Mouse (Mus musculus) right cerebral cortex, postnatal 25 days (tissue): ENCODE measurements around the gene Rnf212b.

Source experiments
- DNase-seq: peaks from one replicate; pipeline ENCODE4 v3.0.0; 2022

The Rnf212b gene

DNA sequence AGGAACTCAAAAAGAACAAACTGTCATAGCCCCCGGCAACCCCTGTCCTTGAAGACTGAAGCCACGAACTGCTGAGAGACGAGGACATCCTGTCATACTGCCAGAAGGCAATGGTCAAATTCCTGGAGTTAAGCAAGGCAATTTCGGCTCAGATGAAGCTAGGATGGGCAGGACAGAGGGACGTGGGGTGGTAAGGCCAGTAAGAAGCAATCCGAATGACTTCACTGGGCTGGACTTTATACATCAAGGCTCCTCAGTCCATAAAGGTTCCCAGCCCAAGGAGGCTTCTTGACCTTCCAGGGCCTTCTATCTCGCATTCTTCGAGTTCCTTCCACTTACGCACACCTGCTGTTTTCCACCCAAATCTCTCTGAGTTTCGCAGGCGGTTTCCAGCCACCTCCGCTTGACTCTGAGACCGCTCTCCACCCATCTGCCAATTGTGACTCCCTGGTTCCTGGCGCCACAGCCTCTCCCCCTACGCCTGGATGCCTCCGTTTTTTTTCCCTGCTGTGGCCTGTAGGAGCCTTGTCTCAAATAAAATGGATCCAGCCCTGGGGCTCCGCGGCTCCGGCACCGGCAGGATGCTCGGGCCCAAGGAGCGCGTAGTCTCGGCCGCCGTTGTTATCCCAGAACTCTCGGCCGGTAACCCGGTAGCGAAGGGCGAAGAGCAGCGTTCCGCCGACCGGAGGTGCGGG is 62.0 kb downstream of the Rnf212b start:
- no peak for DNase-seq

DNA sequence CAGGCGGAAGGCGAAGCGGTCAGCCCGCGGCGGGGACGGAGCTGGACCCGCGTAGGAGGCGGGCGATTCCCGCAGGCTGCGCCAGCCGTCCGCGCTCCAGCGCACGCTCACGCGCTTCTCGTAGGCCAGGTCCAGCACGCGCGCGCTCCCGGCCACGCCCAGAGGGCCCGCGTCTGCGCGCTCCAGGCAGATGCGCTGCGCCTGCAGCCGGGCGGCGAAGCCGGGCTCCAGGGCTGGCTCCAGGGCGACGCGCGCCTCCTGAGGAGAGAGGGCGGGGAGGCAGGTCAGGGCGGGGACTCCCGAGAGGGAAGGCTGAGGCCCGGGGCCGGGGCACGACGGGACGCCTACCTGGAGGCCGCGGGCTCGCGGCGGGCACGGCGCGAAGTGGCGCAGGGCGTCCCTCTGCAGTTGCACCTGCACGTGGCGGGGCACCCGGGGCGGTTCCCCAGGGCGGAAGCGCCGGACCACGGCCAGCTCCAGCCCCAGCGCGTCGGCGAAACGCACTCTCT is 62.7 kb downstream of the Rnf212b start:
- peak; percentile 94 for DNase-seq

DNA sequence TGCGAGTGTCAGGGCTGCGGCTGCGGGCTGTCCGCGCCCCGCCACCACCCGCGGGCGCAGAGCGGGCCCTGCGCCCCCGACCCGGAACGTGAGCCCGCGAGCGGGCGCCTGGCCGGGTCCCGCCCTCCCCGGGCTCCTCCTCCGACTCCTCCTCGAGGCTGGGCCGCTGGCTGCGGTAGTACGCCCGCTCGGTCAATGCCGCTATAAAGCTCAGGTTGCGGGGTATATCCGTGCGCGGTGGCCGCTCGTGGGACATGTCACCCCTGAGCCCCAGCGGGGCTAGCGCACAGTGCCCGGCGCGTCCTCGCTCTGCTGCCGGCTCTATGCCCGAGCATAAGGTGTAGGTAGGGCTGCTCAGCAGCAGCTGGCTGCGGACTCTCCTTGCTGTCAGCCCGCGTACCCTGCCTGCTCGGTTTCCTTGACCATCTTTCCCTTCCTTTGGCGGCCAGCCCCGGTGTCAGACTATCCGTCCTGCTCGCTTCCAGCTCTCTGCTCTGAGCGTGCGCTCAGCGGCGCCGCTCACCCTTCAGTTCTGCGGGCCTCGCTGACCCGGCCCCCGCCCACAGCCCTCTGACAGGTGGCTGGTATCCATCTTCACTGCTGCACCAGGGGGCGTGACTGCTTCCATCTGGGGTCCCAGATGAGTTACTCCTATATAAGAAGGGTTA is 63.2 kb downstream of the Rnf212b start, which contains the start of gene Ppp1r3e:
TSS of gene Ppp1r3e (minus strand) at position 503 of the 668 bp plus-strand sequence.
- peak; percentile 79 for DNase-seq

DNA sequence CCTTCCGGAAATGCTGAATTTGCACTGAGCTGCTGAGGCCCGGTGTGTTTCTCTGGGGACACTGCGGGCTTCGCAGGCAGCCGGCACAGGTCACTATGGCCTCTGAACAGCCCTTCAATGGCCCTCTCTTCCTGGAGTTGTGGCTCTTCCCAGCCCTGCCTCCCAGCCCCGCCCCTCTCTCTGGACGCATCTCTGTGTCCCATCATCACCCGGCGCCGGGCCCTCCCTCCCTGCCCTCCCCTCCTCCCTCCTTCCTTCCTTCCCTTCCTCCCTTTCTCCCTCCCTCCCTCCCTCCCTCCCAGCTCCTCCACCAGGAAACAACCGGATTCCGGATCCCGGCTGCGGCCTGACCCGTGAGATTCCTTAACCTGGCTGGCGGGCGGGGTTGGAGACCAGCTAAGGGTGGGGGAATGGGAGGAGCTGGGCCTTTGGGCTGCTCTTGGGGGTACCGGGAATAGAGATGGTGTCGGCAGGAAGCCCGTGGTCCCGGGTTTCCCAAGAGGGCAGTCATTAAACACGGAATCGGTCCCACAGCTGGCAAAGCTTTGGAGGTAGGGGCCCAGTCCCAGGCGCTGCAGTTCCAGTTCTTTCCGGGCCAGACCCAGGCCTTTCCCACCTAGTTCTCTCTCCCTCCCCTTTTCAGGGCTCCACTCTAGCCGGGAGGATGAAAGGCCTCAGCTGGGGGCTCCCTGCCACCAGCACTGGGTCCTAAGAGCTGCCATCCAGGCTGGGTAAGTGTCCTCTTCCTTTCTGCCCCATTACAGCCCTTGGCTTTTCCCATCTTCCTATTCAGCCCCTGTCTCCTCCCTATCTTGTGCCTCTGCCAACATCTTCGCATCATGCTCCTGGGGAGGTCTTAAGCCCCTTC is 69.4 kb downstream of the Rnf212b start, which contains the start of the genes Bcl2l2 and Gm20521:
TSS of gene Bcl2l2 (plus strand) at position 224 of the 868 bp plus-strand sequence.
TSS of gene Gm20521 (plus strand) at position 288 of the 868 bp plus-strand sequence.
- DNase-seq: peak; percentile 70

DNA sequence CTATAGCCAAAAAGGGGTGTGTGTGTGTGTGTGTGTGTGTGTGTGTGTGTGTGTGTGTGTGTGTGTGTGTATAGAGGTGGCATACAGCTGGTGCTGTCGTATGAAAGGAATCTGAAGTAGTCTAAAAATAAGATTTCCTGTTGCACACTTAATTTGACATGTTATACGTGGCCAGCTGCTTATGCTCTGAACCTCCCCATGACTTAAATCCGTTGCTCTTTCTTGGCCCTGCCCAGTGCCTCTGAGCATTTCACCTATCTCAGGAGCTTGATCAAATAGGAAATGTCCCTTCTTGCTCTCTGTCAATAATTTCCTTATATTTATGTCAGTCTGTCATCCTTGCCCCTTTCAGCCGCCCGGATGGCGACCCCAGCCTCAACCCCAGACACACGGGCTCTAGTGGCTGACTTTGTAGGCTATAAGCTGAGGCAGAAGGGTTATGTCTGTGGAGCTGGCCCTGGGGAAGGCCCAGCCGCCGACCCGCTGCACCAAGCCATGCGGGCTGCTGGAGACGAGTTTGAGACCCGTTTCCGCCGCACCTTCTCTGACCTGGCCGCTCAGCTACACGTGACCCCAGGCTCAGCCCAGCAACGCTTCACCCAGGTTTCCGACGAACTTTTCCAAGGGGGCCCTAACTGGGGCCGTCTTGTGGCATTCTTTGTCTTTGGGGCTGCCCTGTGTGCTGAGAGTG is 70.2 kb downstream of the Rnf212b start:
- no peak for DNase-seq

DNA sequence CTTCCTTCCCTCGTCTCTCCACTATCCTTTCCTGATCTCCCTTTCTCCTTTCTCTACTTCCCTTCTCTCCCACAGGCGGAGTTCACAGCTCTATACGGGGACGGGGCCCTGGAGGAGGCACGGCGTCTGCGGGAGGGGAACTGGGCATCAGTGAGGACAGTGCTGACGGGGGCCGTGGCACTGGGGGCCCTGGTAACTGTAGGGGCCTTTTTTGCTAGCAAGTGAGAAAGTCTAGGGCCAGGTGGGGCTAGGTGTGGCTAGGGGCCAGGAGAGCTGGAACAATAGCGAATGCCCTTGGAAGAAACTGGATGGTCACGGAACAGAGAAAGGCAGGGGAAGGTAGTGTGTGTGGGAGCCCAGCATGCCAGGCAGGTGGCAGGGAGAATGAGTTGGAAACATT is 71.4 kb downstream of the Rnf212b start:
- DNase-seq: no peak

DNA sequence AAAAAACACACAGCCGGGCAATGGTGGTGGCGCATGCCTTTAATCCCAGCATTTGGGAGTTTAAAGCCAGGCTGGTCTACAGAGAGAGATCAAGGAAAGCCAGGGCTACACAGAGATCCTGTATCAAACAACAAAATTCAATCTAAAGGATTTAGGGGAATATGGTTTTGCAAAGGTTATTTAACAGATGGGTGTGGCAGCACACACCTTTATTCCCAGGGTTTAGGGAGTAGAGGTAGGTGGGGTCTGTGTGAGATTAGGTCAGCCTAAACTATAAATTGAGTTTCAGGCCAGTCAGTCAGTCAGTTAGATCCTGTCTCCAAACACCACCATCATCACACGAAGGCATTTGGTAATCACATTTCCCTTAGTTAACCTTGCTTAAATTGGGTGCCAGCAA is 78.3 kb downstream of the Rnf212b start, which contains the start of gene Pabpn1:
TSS of gene Pabpn1 (plus strand) at position 301 of the 400 bp plus-strand sequence.
- no peak for DNase-seq

DNA sequence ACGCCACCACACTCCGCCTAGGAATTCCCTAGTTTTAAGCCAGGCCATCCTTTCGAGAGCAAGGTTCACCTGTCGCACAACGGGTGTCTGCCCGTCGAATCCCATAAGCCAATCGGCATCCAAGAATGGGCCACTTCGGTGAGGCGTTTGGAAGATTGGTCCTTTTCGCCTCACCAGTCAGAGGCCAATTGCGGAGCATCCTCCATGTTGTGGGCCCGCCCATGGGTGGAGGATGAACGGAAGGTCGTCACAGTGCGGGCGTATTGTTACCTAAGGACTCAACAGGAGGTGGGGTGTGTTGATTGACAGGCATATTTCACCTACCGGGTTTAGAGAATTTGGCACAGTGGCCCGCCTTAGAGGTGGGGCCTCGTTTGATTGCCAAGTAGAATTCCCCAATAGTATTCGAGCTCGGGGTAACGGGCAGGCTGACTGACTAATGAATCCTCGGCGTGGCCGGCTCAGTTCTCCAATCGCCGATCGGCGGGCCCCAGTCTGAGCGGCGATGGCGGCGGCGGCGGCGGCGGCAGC is 79.8 kb downstream of the Rnf212b start:
- DNase-seq: peak; percentile 99

DNA sequence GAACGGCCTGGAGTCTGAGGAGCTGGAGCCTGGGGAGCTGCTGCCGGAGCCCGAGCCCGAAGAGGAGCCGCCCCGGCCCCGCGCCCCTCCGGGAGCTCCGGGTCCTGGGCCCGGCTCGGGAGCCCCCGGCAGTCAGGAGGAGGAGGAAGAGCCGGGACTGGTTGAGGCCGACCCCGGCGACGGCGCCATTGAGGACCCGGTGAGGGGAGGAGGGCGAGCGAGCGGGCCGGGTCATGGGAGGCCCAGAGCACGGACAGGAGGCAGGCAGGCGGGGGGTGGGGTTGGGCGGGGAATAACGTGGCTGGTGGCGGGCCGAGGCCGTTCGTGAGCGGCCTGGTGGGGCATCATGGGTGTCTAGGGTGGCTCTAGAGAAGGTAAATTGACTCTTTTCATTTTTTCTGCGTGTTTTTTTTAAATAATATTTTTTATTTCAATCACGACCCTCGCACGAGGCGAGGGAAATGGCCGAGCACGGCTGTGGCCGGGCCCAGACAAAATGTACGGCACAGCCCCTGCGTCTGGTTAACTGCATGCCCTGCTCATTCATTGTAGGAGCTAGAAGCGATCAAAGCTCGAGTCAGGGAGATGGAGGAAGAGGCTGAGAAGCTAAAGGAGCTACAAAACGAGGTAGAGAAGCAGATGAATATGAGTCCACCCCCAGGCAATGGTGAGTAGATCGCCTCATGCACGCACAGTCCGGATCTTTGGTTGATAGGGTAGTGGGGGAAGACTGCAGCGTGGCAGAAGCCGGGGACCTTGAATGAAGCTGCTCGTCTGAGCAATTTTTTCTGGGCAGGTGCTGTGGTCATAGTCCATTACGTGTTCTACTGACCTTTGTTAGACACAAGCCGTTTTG is 80.6 kb downstream of the Rnf212b start:
- DNase-seq: no peak

DNA sequence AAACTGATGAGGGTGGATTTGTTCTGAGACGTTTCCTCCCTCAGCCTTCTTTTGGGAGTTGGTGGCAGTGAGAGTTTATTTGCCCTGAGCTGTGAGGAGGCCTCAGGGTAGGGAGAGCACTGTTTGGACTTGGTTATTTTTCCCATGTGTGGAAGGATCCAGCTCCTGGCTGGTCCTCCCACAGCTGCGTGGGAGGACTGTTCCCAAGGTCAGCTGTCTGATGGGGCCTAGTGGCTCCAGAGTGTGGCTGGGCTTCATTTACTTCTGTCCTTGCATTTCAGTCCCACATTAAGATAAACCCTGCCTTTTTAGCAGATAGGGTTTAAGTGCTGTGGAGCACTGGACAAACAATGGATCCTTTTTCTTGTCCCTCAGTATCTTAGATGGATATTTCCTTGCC is 83.5 kb downstream of the Rnf212b start:
- no peak for DNase-seq

DNA sequence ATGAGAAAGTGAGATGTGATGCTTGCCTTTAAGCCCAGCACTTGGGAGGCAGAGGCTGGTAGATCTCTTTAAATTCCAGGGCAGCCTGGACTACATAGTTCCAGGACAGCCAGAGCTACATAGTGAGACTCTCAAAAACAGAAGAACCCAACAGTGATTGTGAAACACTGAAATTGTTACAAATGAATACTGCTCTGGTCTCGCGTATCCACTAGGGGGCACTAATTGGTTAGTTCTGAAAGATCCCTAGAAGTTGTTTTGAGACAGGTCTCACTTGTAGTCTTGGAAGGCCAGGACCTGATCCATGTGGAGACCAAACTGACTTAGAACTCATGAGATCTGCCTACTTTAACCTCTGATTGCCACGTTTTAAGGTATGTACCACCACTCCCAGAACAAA is 86.4 kb downstream of the Rnf212b start:
- DNase-seq: peak; percentile 53

DNA sequence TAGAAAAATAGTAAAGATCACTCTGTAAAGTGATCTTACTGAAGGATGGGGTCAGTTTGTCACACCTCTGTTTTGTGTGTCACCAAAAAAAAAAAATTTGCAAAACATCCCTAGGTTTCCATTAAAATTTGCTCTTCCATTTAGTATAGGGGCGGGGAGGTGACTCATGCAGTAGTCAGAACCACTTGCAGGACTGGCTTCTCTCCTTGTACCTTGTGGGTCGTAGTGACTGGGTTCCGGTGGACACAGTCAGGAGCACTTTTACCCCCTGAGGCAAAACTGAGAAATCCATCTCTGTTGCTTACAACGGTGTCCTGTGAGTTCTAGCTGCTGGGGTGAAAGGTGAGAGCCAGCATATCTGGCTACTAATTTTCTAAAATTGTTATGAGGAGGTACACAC is 89.7 kb downstream of the Rnf212b start:
- no peak for DNase-seq
